Mouse (Mus musculus): ENCODE measurements around the gene Sec24a. TPM values are rescaled to one million over a fixed set of nuclear protein-coding genes. Genes with fewer than 3 reads are reported as not detected.

The Sec24a gene
- total RNA-seq, 2 experiments from 2014 or later: 17.8 to 19.4 TPM

GRCm38 (mm10) chr11:51650691-51651515 lies 112.5 kb downstream of the Sec24a start, which contains the start of the genes N4bp3 and D930048N14Rik:
Gene N4bp3, minus strand, starts transcription at chr11:51650842.
Gene D930048N14Rik, plus strand, starts transcription at chr11:51650954.
- DNase-seq (ENCODE audit: low spot score in 2 of 2): peak in 1 of 2 experiments; percentile 34

GRCm38 (mm10) chr11:51650261-51650660 lies 113.2 kb downstream of the Sec24a start:
- DNase-seq (ENCODE audit: low spot score in 2 of 2): no peak

GRCm38 (mm10) chr11:51649889-51650199 lies 113.6 kb downstream of the Sec24a start:
- no peak for DNase-seq (ENCODE audit: low spot score in 2 of 2)

- no peak for DNase-seq (ENCODE audit: low spot score in 2 of 2)
These were observed 114.1 kb downstream of the Sec24a start for GRCm38 (mm10) chr11:51649111-51649888.

- no peak for DNase-seq (ENCODE audit: low spot score in 2 of 2)
These were observed 114.9 kb downstream of the Sec24a start for GRCm38 (mm10) chr11:51648566-51648965.

- no peak for DNase-seq (ENCODE audit: low spot score in 2 of 2)
These were observed 116.4 kb downstream of the Sec24a start for GRCm38 (mm10) chr11:51646751-51647667.

GRCm38 (mm10) chr11:51646245-51646644 lies 117.2 kb downstream of the Sec24a start:
- DNase-seq (ENCODE audit: low spot score in 2 of 2): no peak

GRCm38 (mm10) chr11:51645293-51645692 lies 118.1 kb downstream of the Sec24a start:
- DNase-seq (ENCODE audit: low spot score in 2 of 2): no peak

- no peak for DNase-seq (ENCODE audit: low spot score in 2 of 2)
These were observed 119.2 kb downstream of the Sec24a start for GRCm38 (mm10) chr11:51644217-51644616.

- no peak for DNase-seq (ENCODE audit: low spot score in 2 of 2)
These were observed 119.7 kb downstream of the Sec24a start for GRCm38 (mm10) chr11:51643761-51644160.

- DNase-seq (ENCODE audit: low spot score in 2 of 2): no peak
These were observed 120.2 kb downstream of the Sec24a start for GRCm38 (mm10) chr11:51643202-51643601.

Other genes with a start within 250 kb of the Sec24a start
- gene Phykpl, start 178.9 kb downstream of the Sec24a start, total RNA-seq (2021): 1 to 10 TPM; 5.4 to 6.5 TPM
- gene Hnrnpab, start 156.8 kb downstream of the Sec24a start, total RNA-seq (2021): 100 to 1,000 TPM; 149 to 157 TPM
- gene Nhp2, start 143.9 kb downstream of the Sec24a start, total RNA-seq (2021): 10 to 100 TPM; 41.5 to 46.1 TPM
- gene Rmnd5b, start 127.7 kb downstream of the Sec24a start, total RNA-seq (2021): 10 to 100 TPM; 54.3 to 63.1 TPM
- 10 to 100 TPM; 14.5 to 18.4 TPM for gene N4bp3, start 112.8 kb downstream of the Sec24a start, total RNA-seq (2021)
- 1 to 10 TPM; 1.4 to 1.9 TPM for gene D930048N14Rik, start 112.7 kb downstream of the Sec24a start, total RNA-seq (2021)
- 10 to 100 TPM; 36.9 to 43.3 TPM for gene 0610009B22Rik, start 74.8 kb downstream of the Sec24a start, total RNA-seq (2021)
- gene Sar1b, start 53 bp upstream of the Sec24a start, total RNA-seq (2021): 10 to 100 TPM; 64.5 to 65.9 TPM
- gene Jade2, start 94.0 kb upstream of the Sec24a start, total RNA-seq (2021): 10 to 100 TPM; 54.5 to 60.0 TPM
- 10 to 100 TPM; 40.6 to 44.1 TPM for gene Cdkn2aipnl, start 204.0 kb upstream of the Sec24a start, total RNA-seq (2021)
- 100 to 1,000 TPM; 186 to 195 TPM for gene Ube2b, start 237.1 kb upstream of the Sec24a start, total RNA-seq (2021)
- gene Cdkl3, start 240.6 kb upstream of the Sec24a start, total RNA-seq (2021): 10 to 100 TPM; 14.0 to 16.7 TPM

Data from layer of hippocampus, adult 18-20 months (tissue).